Mouse (Mus musculus) fat pad, adult 2 months (tissue): ENCODE data around the gene Lsm10.

Source experiments
- DNase-seq: peaks from one replicate; pipeline ENCODE4 v3.0.0-alpha.2; 2011; ENCODE audit warnings: low read depth, low spot score; ENCODE audit errors: extremely low read depth

Gene Lsm10

GRCm38 (mm10) chr4:126117116-126117515 is 20.7 kb downstream of the Lsm10 start:
- no peak for DNase-seq

- DNase-seq, result no peak
These were observed 22.2 kb downstream of the Lsm10 start for GRCm38 (mm10) chr4:126118651-126119050.

GRCm38 (mm10) chr4:126119051-126119450 is 22.6 kb downstream of the Lsm10 start:
- DNase-seq, result no peak

- DNase-seq, result no peak
These were observed 23.6 kb downstream of the Lsm10 start for GRCm38 (mm10) chr4:126120052-126120451.

GRCm38 (mm10) chr4:126120506-126120905 is 24.1 kb downstream of the Lsm10 start:
- no peak for DNase-seq

GRCm38 (mm10) chr4:126123309-126124040 is 27.1 kb downstream of the Lsm10 start:
- DNase-seq, result no peak

GRCm38 (mm10) chr4:126130502-126130901 is 34.1 kb downstream of the Lsm10 start:
- DNase-seq, result no peak

GRCm38 (mm10) chr4:126131290-126132121 is 35.1 kb downstream of the Lsm10 start:
- DNase-seq, result no peak

GRCm38 (mm10) chr4:126132636-126133264 is 36.3 kb downstream of the Lsm10 start:
- no peak for DNase-seq

GRCm38 (mm10) chr4:126134236-126134635 is 37.8 kb downstream of the Lsm10 start:
- DNase-seq, result no peak

GRCm38 (mm10) chr4:126134639-126135038 is 38.2 kb downstream of the Lsm10 start:
- no peak for DNase-seq

GRCm38 (mm10) chr4:126137773-126138172 is 41.4 kb downstream of the Lsm10 start:
- DNase-seq, result no peak

GRCm38 (mm10) chr4:126141021-126141420 is 44.6 kb downstream of the Lsm10 start:
- no peak for DNase-seq

GRCm38 (mm10) chr4:126145396-126145795 is 49.0 kb downstream of the Lsm10 start:
- no peak for DNase-seq

GRCm38 (mm10) chr4:126146974-126147532 is 50.6 kb downstream of the Lsm10 start:
- DNase-seq, result no peak

- no peak for DNase-seq
These were observed 51.2 kb downstream of the Lsm10 start, which contains the start of gene Eva1b for GRCm38 (mm10) chr4:126147533-126148160. Eva1b (plus strand) TSS chr4:126147744.
